Mouse (Mus musculus): ENCODE measurements at regions not wholly inside any gene's neighbourhood (a gene's known extent, or its start where the extent isn't known, plus 50 kb on each side); places are given as distances from the start of the nearest gene placed in this dataset.

GRCm38 (mm10) chr4:152994206-152994605, 488.4 kb downstream of the Ajap1 start:
- TF ChIP-seq POLR2A (IDR thresholded peaks at IDR 0.05; ENCODE audit: borderline replicate concordance, control insufficient read depth, low read depth, low read length): no peak
- no peak for TF ChIP-seq CTCF (IDR thresholded peaks at IDR 0.05; ENCODE audit: control insufficient read depth, insufficient read depth, low read length)
